Mouse (Mus musculus): ENCODE measurements around the gene Asxl2.

- no peak for TF ChIP-seq CTCF (conservative IDR thresholded peaks at IDR 0.05 in 1 of 2, IDR thresholded peaks at IDR 0.05 in 1 of 2; ENCODE audit: low read depth in 2 of 2, low read length in 2 of 2)
- no peak for TF ChIP-seq PAX5 (IDR thresholded peaks at IDR 0.05; ENCODE audit: low read length)
- no peak for TF ChIP-seq ZKSCAN1 (IDR thresholded peaks at IDR 0.05; ENCODE audit: borderline replicate concordance, low read depth, low read length)
- no peak for TF ChIP-seq CHD2 (IDR thresholded peaks at IDR 0.05; ENCODE audit: low read length)
- TF ChIP-seq UBTF (IDR thresholded peaks at IDR 0.05; ENCODE audit: low read depth, low read length): no peak
- TF ChIP-seq EP300 (IDR thresholded peaks at IDR 0.05; ENCODE audit: low read length): no peak
- no peak for TF ChIP-seq JUND (conservative IDR thresholded peaks at IDR 0.05; ENCODE audit: low read depth, low read length)
- no peak for TF ChIP-seq BHLHE40 (IDR thresholded peaks at IDR 0.05; ENCODE audit: low read depth, low read length)
- TF ChIP-seq ETS1 (conservative IDR thresholded peaks at IDR 0.05; ENCODE audit: low read depth, low read length): no peak
Observed at GRCm38 (mm10) chr12:3430443-3430753, 3.7 kb downstream of the Asxl2 start.
